Mouse (Mus musculus) mouse embryonic stem cell (cell line): ENCODE data around the gene Ddx11.
"Not testable (repeated sequence)": the region's sequence is repeated elsewhere in the genome, so short reads cannot be mapped to it uniquely, and the experiment has no call there.

Experiments
- in situ Hi-C, 2 experiments: fragments of 300-500 bp; cut with MboI; formaldehyde crosslinking; loops; 1 replicate in 1 of 2; 3 replicates in 1 of 2; pipeline ENCODE4 v1.14.3; 2019 to 2020; ENCODE audit warnings: low sequenced_read_pairs in 2 of 2, low pct_unique_long_range_greater_than_20kb in 1 of 2, mixed read lengths in 1 of 2; ENCODE audit not compliant: unreplicated experiment in 1 of 2

The Ddx11 gene

GRCm38 (mm10) chr17:66110746-66111145 lies 12.6 kb upstream of the Ddx11 start:
- in situ Hi-C loops: no loop called here

DNA sequence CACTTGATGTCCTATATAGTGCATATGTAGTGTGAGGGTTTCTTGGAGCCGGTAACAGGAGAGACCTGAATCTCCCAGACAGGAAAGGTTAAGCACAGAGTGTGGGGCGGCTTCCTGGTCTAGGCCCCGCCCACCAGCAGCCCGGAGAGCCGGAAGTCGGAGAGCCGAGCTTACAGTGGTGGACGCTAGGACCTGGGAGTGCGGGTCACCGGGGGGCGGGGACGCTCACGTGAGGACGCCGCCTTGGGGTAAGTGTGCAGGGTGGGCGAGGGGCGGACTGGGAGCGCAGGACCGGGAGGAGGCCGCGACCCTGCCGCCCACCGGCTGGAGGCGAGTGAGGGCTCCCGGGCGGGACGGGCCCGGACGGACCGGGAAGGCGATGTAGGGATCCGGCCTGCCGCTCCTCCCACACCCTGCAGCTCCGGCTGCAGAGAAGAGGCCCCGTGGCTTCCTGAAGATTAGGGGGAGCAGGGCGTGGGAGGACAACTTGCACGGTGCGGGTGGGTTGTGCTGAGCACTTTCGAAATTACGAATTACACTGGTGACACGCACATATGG lies 11.8 kb upstream of the Ddx11 start, which contains the start of gene Washc1:
Gene Washc1, plus strand, starts transcription at position 144 of the 558 bp plus-strand sequence.
- in situ Hi-C loops: no loop called here

DNA sequence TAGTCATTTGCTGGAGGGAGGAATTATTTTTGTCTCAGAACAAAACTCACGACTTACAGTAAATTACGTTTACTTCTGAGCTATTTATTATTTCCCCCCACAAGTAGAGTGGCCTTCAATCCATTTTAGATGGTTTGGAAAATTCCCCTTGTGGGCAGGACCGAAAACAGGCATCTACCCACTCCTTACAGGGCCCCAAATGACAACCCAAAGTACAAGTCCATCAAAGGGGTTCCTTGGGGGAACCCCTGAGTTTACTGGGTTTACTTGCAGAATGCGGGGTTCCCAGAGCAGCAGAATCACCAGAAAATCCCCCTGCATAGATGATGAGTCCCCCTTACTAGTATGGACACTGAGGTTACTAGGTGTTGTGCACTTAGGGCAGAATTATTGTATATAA lies 11.2 kb upstream of the Ddx11 start:
- in situ Hi-C loops: no loop called here

DNA sequence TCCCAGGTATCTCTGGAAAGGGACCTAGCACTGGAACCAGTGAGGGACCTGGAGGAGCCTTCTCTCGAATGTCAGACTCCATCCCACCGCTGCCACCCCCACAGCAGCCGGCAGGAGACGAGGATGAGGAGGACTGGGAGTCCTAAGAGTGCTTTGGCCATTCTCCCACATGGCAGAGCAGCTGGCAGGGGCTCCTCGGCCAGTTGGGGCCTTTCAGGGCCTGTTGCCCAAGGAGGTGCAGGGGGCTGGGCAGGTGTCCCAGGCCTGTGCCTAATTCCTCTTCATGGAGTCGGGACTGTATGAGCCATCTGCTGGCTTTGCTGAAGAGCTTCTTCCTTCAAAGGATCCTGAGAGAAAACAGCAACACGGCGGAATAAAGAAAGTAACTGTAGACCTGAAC lies 4.3 kb upstream of the Ddx11 start:
- in situ Hi-C loops: no loop called here

DNA sequence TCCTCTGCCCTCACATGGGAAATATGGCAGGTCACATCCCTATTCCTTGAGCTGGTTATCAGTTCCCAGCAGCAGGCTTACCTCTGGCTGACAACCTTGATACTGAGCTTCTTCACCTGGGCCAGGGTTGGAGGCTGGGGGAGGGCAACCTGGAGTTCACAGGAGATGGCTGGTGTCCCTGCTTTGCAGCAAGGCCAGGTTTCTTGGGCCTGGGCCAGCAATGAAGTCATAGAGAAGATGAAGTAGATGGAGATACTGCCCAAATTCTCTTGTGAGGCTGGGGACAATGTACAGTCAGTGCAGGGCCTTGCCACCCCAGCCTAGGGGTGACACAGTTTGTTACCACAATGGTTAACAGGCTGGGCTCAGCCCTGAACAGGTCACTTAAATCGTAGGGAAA lies 2.6 kb upstream of the Ddx11 start:
- in situ Hi-C loops: no loop called here

DNA sequence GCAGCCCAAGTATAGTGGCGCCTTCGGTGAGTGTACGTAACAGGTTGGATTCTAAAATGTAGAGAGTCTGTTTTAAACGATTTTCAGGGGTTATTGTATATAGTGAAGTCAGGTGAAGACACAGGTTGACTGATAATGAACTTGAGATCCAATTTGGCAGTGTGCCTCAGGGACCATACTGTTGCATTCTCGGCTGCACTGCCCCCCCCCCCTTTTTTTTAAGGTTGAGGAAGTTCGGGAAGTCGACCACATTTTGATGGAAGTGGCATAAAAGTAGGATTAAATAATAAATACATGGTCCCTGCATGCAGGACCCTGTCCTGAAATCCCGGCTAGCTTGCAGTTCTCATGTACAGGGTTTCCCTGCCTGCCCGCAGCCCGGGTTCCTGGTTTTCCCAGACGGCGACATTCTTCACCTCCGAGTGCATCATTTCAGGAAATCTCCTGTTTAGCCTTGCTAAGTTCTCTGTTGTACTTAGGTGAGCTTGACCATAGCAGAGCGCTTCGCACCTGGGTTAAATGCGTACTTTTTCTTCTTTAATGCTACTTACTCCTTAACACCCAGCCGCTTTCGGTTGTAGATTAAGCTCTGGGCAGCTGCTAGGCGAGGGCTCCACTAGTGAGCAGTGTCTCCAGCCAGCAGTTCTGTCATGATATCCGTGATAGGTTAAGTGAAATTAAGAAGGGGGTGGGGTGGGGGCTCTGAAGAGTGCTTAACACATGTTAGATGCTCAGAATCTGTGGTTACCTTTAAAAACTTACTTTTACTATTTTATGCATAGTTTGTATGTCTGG lies 693 bp downstream of the Ddx11 start:
- in situ Hi-C loops: no loop called here

- in situ Hi-C loops: no loop called here
Measured at GRCm38 (mm10) chr17:66125211-66125610, 1.9 kb downstream of the Ddx11 start.

- in situ Hi-C loops: no loop called here
Measured at GRCm38 (mm10) chr17:66130371-66130770, 7.1 kb downstream of the Ddx11 start.

GRCm38 (mm10) chr17:66131212-66131611 lies 7.9 kb downstream of the Ddx11 start:
- in situ Hi-C loops: no loop called here

DNA sequence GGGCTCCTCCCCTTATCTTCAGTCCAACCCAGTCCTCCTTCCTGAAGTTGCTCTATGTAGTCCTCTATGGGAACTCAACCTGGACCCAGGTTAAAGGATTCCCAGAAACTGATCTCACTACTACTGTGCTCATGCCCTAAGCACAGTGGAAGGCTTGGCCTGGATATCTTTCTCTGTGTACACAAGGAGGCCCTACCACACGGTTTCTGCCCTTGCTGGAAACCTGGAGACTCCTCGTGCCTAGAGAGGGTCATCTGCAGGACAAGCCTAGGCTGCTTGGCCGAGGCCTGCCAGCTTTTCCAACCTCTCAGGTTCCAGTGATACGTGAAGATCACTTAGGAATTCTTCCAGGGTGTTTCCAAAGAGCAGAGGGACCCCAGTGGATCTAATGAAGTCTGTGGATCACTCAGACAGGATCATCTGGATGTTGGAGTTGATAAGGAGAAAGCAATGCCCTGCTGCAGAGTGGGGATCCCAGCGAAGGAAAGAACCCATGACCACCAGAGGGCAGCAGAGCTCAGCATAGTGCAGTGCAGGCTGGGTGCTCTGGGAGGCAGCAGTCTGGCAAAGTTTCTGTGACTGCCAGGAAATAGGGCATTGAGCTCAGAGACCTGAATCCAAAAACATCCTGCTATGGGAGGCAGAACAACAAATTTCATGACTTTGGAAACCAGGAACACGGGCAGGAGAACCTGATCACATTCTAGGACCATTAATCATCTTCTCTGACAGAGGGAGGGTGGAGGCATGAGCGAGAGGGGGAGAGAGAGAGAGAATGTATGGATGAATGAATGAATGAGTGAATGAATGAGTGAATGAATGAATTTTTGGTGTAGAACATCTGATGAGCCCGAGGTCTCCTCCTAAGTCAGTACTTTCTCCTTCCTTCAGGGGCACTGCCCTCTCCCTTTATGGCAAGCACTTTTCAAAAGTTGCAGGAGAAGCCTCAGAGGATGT lies 29.7 kb downstream of the Ddx11 start:
- in situ Hi-C loops: loop anchor here in 1 of 2 experiments (10.0 kb wide), 2 partner anchors 52 to 332 kb away; no protein-coding TSS in a partner anchor

- in situ Hi-C loops: loop anchor here in 1 of 2 experiments (10.0 kb wide), 2 partner anchors 51 to 331 kb away; no protein-coding TSS in a partner anchor
Measured at GRCm38 (mm10) chr17:66153735-66154423, 30.6 kb downstream of the Ddx11 start.

DNA sequence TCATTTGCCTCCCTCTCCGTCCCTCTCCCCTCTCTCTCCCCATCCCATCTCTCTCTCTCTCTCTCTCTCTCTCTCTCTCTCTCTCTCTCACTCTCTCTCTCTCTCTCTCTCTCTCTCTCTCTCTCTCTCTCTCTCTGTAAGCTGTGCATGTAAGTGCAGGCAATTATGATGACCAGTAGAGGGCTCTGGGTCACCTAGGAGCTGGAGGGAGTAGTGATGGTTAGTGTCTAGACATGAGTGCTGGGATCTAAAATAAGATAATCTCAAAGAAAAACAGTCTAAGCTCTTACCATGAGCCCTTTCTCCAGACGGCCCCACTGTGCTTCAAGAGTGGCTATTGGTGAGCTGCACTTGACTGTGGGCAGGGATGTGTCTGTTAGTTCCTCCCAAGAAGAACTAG lies 31.6 kb downstream of the Ddx11 start:
- in situ Hi-C loops: loop anchor here (5.0 to 10.0 kb wide), 3 partner anchors 50 to 330 kb away; no protein-coding TSS in a partner anchor

GRCm38 (mm10) chr17:66158271-66158670 lies 35.0 kb downstream of the Ddx11 start:
- in situ Hi-C loops: loop anchor here (5.0 to 10.0 kb wide), 3 partner anchors 47 to 327 kb away; no protein-coding TSS in a partner anchor

GRCm38 (mm10) chr17:66167141-66167540 lies 43.8 kb downstream of the Ddx11 start:
- in situ Hi-C loops: not testable (repeated sequence)

- in situ Hi-C loops: not testable (repeated sequence)
Measured at GRCm38 (mm10) chr17:66170971-66171370, 47.7 kb downstream of the Ddx11 start.

GRCm38 (mm10) chr17:66190577-66190976 lies 67.3 kb downstream of the Ddx11 start:
- in situ Hi-C loops: no loop called here

DNA sequence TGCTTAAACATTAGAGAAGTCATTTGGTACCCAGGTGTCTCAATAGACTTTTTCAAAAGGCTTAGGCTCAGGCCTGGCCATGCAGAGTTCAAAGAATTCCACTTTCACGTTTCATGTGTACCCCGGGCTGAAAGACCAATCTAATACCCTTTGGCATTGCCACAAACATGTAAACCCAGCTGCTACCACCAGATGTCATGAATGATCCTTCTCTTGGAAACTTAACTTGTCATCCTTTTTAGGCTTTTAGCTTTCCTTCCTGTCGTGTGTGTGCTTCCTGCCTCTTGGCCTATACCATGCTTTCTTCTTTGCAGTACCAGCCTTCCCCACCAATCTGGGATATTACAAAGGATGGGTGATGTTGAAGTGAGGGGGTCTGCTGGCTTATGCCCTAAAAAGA lies 73.7 kb downstream of the Ddx11 start:
- in situ Hi-C loops: no loop called here
